Mouse (Mus musculus): ENCODE results near the gene Apobec2. TPM values are rescaled to one million over a fixed set of nuclear protein-coding genes. Genes with fewer than 3 reads are reported as not detected.

Gene Apobec2
- polyA plus RNA-seq, 1 experiment: 0.25 TPM

DNA sequence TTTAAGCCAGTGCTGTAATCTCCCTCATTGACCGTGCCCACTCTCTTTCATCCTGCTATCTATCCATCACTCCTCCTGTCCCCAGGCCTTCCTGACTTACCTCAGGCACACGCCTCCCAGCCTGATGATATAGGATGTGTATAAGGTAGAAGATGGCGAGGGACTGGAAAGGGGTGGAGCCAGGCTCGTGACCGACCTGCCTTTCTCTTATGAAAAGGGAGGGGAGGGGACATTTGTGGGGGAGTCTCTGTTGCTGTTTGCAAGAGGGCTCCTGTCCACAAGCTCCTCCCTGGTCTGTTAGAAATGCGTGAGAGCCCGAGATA, 18.6 kb upstream of the Apobec2 start, which contains the start of gene Tspo2:
Gene Tspo2 (minus strand): TSS at position 170 of the 323 bp plus-strand sequence.
- peaks cover 9% of the 10 kb centered on the region for H3K4me1 ChIP-seq (ENCODE audit: control insufficient read depth, insufficient read depth, insufficient read length, low read length)
- no peak for TF ChIP-seq CTCF (IDR thresholded peaks at IDR 0.05; ENCODE audit: extremely low read depth, insufficient read length, insufficient replicate concordance, low read depth, low read length)
- TF ChIP-seq POLR2A (IDR thresholded peaks at IDR 0.05; ENCODE audit: low read depth, low read length): no peak
- 78% methylated on average over 7 of the region's 7 CpGs for WGBS
- no peaks in the 10 kb centered on the region for H3K27me3 ChIP-seq (ENCODE audit: control insufficient read depth, insufficient read depth, low read length)
- H3K4me3 ChIP-seq (ENCODE audit: low read depth, low read length): no peak within 1 kb of the TSS
- H3K36me3 ChIP-seq (ENCODE audit: control insufficient read depth, insufficient read depth, low read length): no peaks in the 10 kb centered on the region
- H3K27ac ChIP-seq (ENCODE audit: insufficient read depth, low read depth, low read length): no peak within 1 kb of the TSS

DNA sequence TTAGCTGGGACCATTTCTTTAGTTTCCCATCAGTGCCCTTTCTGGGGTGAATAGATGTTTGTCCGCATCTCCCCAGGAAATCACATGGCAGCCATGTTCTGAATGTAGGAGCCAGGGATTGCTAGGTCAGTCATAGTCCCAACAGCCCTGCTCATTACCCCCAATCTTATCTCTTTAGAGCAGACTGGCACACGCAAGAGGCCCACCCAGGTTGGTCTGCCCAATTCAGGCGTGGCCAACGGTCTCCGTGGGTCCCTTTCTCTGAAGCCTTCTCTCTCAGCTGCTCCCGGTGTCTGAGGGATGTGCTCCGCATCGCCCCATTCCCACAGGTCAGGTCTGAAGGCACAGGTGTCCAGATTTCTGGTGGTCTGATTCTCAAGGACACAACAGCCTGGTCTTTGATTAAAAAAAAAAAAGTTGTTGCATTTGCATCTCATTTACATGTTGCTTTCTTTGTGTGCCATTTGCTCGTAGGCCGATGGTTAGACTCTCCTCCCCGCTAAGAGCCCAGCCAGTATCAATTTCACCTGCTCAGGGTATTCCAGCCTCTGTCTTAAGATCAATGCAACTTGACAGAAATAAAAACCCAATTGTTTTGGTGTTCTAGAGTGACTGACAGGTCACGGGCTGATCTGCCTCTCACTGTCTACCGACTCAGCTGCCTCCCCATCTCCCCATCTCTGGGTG, 18.1 kb upstream of the Apobec2 start:
- 68% methylated on average over 13 of the region's 13 CpGs for WGBS
- Histone ChIP-seq H3K4me1 (ENCODE audit: control insufficient read depth, insufficient read depth, insufficient read length, low read length) (peaks cover 9% of the 10 kb centered on the region), H3K27ac (ENCODE audit: insufficient read depth, low read depth, low read length) (no peak overlapping the region), H3K36me3 (ENCODE audit: control insufficient read depth, insufficient read depth, low read length) (no peaks in the 10 kb centered on the region), H3K4me3 (ENCODE audit: low read depth, low read length) (no peak overlapping the region), H3K27me3 (ENCODE audit: control insufficient read depth, insufficient read depth, low read length) (no peaks in the 10 kb centered on the region)
- no peak for TF ChIP-seq CTCF (IDR thresholded peaks at IDR 0.05; ENCODE audit: extremely low read depth, insufficient read length, insufficient replicate concordance, low read depth, low read length)
- no peak for TF ChIP-seq POLR2A (IDR thresholded peaks at IDR 0.05; ENCODE audit: low read depth, low read length)

DNA sequence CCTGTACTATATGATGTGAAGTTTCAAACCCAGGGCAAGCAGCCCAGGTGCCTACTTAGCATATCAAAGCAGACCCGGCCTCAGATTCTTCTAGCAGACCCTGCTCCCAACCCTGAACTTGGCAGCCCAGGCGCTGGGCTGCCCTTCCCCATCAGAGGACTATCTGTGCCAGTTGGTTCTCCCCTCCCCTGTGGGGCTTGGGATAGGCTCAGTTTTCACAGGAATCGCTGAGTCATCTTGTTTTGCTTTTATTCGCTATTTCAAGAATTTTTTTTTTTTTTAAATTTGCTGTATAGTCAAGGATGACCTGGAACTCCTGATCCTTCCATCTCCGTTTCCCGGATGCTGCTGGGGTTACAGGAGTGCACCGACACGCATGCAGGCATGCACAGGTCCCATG, 14.9 kb upstream of the Apobec2 start:
- H3K27ac ChIP-seq (ENCODE audit: insufficient read depth, low read depth, low read length): no peak overlapping the region
- no peak overlapping the region for H3K4me3 ChIP-seq (ENCODE audit: low read depth, low read length)
- peaks cover 9% of the 10 kb centered on the region for H3K4me1 ChIP-seq (ENCODE audit: control insufficient read depth, insufficient read depth, insufficient read length, low read length)
- no peaks in the 10 kb centered on the region for H3K27me3 ChIP-seq (ENCODE audit: control insufficient read depth, insufficient read depth, low read length)
- TF ChIP-seq POLR2A (IDR thresholded peaks at IDR 0.05; ENCODE audit: low read depth, low read length) (no peak), CTCF (IDR thresholded peaks at IDR 0.05; ENCODE audit: extremely low read depth, insufficient read length, insufficient replicate concordance, low read depth, low read length) (no peak)
- 79% methylated on average over 8 of the region's 8 CpGs for WGBS
- H3K36me3 ChIP-seq (ENCODE audit: control insufficient read depth, insufficient read depth, low read length): no peaks in the 10 kb centered on the region

DNA sequence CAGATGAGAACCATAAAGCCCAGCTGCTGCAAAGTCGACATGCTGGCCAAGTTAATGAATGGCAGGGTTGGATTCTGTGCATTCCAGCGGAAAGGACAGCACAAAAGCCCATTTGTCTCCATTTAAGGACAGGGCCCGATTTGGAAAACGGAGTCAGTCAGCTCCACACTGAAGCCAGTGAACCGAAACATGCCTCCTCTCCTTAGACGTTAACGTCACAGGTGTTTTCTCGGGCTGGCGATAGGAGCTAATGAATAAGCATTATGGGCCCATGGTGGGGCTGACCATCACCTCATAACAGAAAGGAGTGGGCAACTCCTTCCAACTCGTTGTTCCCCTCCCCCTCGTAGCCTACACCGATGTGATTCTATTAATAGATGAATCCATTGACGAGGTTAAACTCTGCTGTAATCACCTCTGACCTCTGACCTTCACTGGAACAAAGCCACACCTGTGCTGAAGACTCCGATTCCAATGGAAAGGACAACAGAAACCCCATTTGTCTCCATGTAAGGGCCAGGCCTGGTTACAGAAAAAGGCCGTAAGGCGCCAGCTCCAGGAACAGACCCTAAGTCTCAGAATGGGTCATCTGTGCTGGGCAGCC, 10.9 kb upstream of the Apobec2 start:
- H3K27me3 ChIP-seq (ENCODE audit: control insufficient read depth, insufficient read depth, low read length): no peaks in the 10 kb centered on the region
- H3K4me1 ChIP-seq (ENCODE audit: control insufficient read depth, insufficient read depth, insufficient read length, low read length): peaks cover 5% of the 10 kb centered on the region; the same call in 1 of the 2 replicates
- TF ChIP-seq CTCF (IDR thresholded peaks at IDR 0.05; ENCODE audit: extremely low read depth, insufficient read length, insufficient replicate concordance, low read depth, low read length) (no peak), POLR2A (IDR thresholded peaks at IDR 0.05; ENCODE audit: low read depth, low read length) (no peak)
- WGBS: 80% methylated on average over 16 of the region's 16 CpGs
- H3K27ac ChIP-seq (ENCODE audit: insufficient read depth, low read depth, low read length): no peak overlapping the region
- H3K4me3 ChIP-seq (ENCODE audit: low read depth, low read length): no peak overlapping the region
- no peaks in the 10 kb centered on the region for H3K36me3 ChIP-seq (ENCODE audit: control insufficient read depth, insufficient read depth, low read length)

DNA sequence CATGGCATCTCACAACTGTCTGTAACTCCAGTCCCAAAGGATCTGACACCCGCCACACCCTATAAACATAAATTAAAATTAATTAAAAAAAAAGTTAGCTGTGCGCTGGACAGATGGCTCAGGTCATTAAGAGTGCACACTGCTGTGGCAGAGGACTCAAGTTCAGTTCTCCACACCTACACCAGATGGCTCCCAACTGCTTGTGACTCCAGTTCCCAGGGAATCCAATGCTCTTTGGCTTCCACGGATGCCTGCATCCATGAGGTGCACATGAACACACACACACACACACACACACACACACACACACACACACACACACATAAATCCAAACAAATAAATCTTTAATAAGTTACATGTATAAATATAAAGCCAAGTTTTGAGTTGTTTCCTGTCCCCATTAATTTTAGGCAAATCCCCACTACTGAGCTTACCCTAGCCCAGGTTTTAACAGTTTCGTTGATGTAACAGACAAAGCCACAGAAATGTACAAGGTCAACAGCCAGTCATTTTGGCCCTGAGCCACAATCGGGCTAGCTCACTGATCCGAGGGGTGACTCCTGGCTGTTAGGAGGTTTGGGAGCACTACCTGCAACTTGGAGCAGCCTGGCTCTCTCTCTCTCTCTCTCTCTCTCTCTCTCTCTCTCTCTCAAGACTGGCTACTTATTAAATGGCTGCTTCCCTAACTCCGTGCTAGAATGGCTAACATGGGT, 10.2 kb upstream of the Apobec2 start:
- H3K27ac ChIP-seq (ENCODE audit: insufficient read depth, low read depth, low read length): no peak overlapping the region
- TF ChIP-seq POLR2A (IDR thresholded peaks at IDR 0.05; ENCODE audit: low read depth, low read length) (no peak), CTCF (IDR thresholded peaks at IDR 0.05; ENCODE audit: extremely low read depth, insufficient read length, insufficient replicate concordance, low read depth, low read length) (no peak)
- no peak overlapping the region for H3K4me3 ChIP-seq (ENCODE audit: low read depth, low read length)
- H3K4me1 ChIP-seq (ENCODE audit: control insufficient read depth, insufficient read depth, insufficient read length, low read length): peaks cover 12% of the 10 kb centered on the region; the same call in 1 of the 2 replicates
- WGBS: 59% methylated on average over 7 of the region's 7 CpGs
- no peaks in the 10 kb centered on the region for H3K27me3 ChIP-seq (ENCODE audit: control insufficient read depth, insufficient read depth, low read length)
- H3K36me3 ChIP-seq (ENCODE audit: control insufficient read depth, insufficient read depth, low read length): no peaks in the 10 kb centered on the region

DNA sequence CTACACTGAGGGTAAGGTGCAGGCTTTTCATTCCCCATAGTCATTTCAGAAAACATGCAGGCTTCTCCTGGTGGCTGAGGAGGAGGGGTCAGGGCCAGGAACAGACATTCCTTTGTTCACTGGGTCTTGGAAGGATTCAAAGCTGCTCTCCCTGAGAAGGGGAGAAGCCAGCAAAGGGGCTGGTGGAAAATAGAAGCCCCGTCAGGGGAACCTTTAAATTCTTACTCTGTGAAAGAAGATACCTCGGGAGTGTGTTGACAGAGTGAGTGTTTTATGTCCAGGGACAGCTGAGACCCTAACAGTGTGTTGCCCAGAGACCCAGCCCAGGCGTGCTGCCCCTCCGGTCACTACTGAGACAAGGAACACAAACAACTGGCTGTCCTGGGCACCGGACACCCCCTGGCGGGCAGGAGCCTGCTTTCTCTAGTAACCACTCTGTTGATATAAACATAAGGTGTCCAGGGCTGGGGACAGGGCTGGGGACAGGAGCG, 4.7 kb upstream of the Apobec2 start:
- TF ChIP-seq POLR2A (IDR thresholded peaks at IDR 0.05; ENCODE audit: low read depth, low read length): no peak
- TF ChIP-seq CTCF (IDR thresholded peaks at IDR 0.05; ENCODE audit: extremely low read depth, insufficient read length, insufficient replicate concordance, low read depth, low read length): no peak
- H3K4me1 ChIP-seq (ENCODE audit: control insufficient read depth, insufficient read depth, insufficient read length, low read length): peaks cover 46% of the 10 kb centered on the region
- WGBS: 61% methylated on average over 7 of the region's 7 CpGs
- peak overlapping the region; percentile 45; the same call in 1 of the 2 replicates for H3K27ac ChIP-seq (ENCODE audit: insufficient read depth, low read depth, low read length)
- no peaks in the 10 kb centered on the region for H3K27me3 ChIP-seq (ENCODE audit: control insufficient read depth, insufficient read depth, low read length)
- H3K36me3 ChIP-seq (ENCODE audit: control insufficient read depth, insufficient read depth, low read length): no peaks in the 10 kb centered on the region
- H3K4me3 ChIP-seq (ENCODE audit: low read depth, low read length): no peak overlapping the region

DNA sequence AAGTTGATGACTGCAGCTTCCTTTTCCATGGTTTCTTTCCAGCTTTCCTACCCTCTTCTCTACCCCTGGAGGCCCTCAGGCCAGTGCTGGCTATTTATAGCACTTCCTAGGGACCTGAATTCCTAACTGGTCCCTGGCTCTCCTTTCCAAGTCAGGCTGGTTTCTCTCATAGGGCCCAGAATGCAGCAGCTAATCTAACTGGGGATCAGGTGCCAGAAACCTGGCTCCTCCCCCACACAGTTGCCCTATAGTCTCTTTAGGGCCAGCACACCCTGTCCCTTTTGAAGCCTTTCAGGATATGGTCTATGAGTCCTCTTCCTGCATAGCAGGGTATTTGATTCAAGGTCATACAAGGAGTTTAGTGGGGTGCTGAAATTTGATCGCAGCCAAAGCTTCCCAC, 3.8 kb upstream of the Apobec2 start:
- H3K36me3 ChIP-seq (ENCODE audit: control insufficient read depth, insufficient read depth, low read length): no peaks in the 10 kb centered on the region
- no peak overlapping the region for H3K4me3 ChIP-seq (ENCODE audit: low read depth, low read length)
- TF ChIP-seq POLR2A (IDR thresholded peaks at IDR 0.05; ENCODE audit: low read depth, low read length) (no peak), CTCF (IDR thresholded peaks at IDR 0.05; ENCODE audit: extremely low read depth, insufficient read length, insufficient replicate concordance, low read depth, low read length) (no peak)
- H3K4me1 ChIP-seq (ENCODE audit: control insufficient read depth, insufficient read depth, insufficient read length, low read length): peaks cover 49% of the 10 kb centered on the region
- no peaks in the 10 kb centered on the region for H3K27me3 ChIP-seq (ENCODE audit: control insufficient read depth, insufficient read depth, low read length)
- WGBS: 69% methylated on average over 1 of the region's 1 CpGs
- peak overlapping the region; percentile 45 for H3K27ac ChIP-seq (ENCODE audit: insufficient read depth, low read depth, low read length)
